Mouse (Mus musculus): ENCODE measurements around the gene B4galt4.
"Not testable (repeated sequence)": the region's sequence is repeated elsewhere in the genome, so short reads cannot be mapped to it uniquely, and the experiment has no call there.

B4galt4 gene

GRCm38 (mm10) chr16:38768386-38768785 is 26.3 kb downstream of the B4galt4 start:
- DNase-seq (ENCODE audit: low read depth, low spot score), result no peak

- no peak for DNase-seq (ENCODE audit: low read depth, low spot score)
Measured at GRCm38 (mm10) chr16:38769529-38769928, 27.5 kb downstream of the B4galt4 start.

- DNase-seq (ENCODE audit: low read depth, low spot score), result no peak
Measured at GRCm38 (mm10) chr16:38771145-38771544, 29.1 kb downstream of the B4galt4 start.

GRCm38 (mm10) chr16:38772906-38773496 is 30.9 kb downstream of the B4galt4 start:
- peak; percentile 66 for DNase-seq (ENCODE audit: low read depth, low spot score)

- DNase-seq (ENCODE audit: low read depth, low spot score), result no peak
Measured at GRCm38 (mm10) chr16:38774964-38775746, 33.1 kb downstream of the B4galt4 start.

- DNase-seq (ENCODE audit: low read depth, low spot score), result no peak
Measured at GRCm38 (mm10) chr16:38776342-38776741, 34.3 kb downstream of the B4galt4 start.

- DNase-seq (ENCODE audit: low read depth, low spot score), result no peak
Measured at GRCm38 (mm10) chr16:38780960-38781572, 39.0 kb downstream of the B4galt4 start.

GRCm38 (mm10) chr16:38781946-38782345 is 39.9 kb downstream of the B4galt4 start:
- DNase-seq (ENCODE audit: low read depth, low spot score), result no peak

GRCm38 (mm10) chr16:38782524-38783067 is 40.5 kb downstream of the B4galt4 start:
- DNase-seq (ENCODE audit: low read depth, low spot score), result peak; percentile 37

- DNase-seq (ENCODE audit: low read depth, low spot score), result no peak
Measured at GRCm38 (mm10) chr16:38785301-38785700, 43.2 kb downstream of the B4galt4 start.

- no peak for DNase-seq (ENCODE audit: low read depth, low spot score)
Measured at GRCm38 (mm10) chr16:38789016-38789415, 47.0 kb downstream of the B4galt4 start.

- no peak for DNase-seq (ENCODE audit: low read depth, low spot score)
Measured at GRCm38 (mm10) chr16:38789966-38790365, 47.9 kb downstream of the B4galt4 start.

GRCm38 (mm10) chr16:38793120-38793519 is 51.1 kb downstream of the B4galt4 start:
- no peak for DNase-seq (ENCODE audit: low read depth, low spot score)

GRCm38 (mm10) chr16:38798957-38799450 is 56.9 kb downstream of the B4galt4 start:
- no peak for DNase-seq (ENCODE audit: low read depth, low spot score)

GRCm38 (mm10) chr16:38800091-38800490 is 58.0 kb downstream of the B4galt4 start, which contains the start of gene Upk1b:
Upk1b (minus strand) TSS chr16:38800328.
- no peak for DNase-seq (ENCODE audit: low read depth, low spot score)

- not testable (repeated sequence) for DNase-seq (ENCODE audit: low read depth, low spot score)
Measured at GRCm38 (mm10) chr16:38807796-38808195, 65.7 kb downstream of the B4galt4 start.

GRCm38 (mm10) chr16:38810196-38810595 is 68.1 kb downstream of the B4galt4 start:
- DNase-seq (ENCODE audit: low read depth, low spot score), result no peak

- DNase-seq (ENCODE audit: low read depth, low spot score), result peak; percentile 77
Measured at GRCm38 (mm10) chr16:38812521-38812920, 70.5 kb downstream of the B4galt4 start.
